Mouse (Mus musculus) midbrain, embryonic 13.5 days (tissue): ENCODE measurements around the gene Ice2. TPM values are rescaled to one million over a fixed set of nuclear protein-coding genes. Genes with fewer than 3 reads are reported as not detected.

Experiments used
- ATAC-seq: fragments of 200-750 bp; cut with Nextera tagmentation; 2 replicates; pipeline ENCODE4 v1.8.0; 2017; ENCODE audit warnings: mild to moderate bottlenecking, moderate TSS enrichment, moderate library complexity
- H3K27ac ChIP-seq: fragments of 300-500 bp; sonication (generic); 2 replicates; pipeline ENCODE4 v1.5.1; 2015; ENCODE audit warnings: inconsistent platforms, mild to moderate bottlenecking, moderate library complexity
- H3K27me3 ChIP-seq: fragments of 300-500 bp; sonication (generic); 2 replicates; pipeline ENCODE4 v1.6.1; 2015; ENCODE audit warnings: mild to moderate bottlenecking, inconsistent platforms
- H3K36me3 ChIP-seq: fragments of 300-500 bp; sonication (generic); 2 replicates; pipeline ENCODE4 v1.6.1; 2015; ENCODE audit warnings: mild to moderate bottlenecking, inconsistent platforms
- H3K4me1 ChIP-seq: fragments of 300-500 bp; sonication (generic); replicated peaks from 2 replicates; pipeline ENCODE4 v1.6.1; 2015; ENCODE audit warnings: inconsistent platforms
- H3K4me2 ChIP-seq: fragments of 300-500 bp; sonication (generic); replicated peaks from 2 replicates; pipeline ENCODE4 v1.6.1; 2015; ENCODE audit warnings: moderate library complexity, mild to moderate bottlenecking, inconsistent platforms
- H3K4me3 ChIP-seq: fragments of 300-500 bp; sonication (generic); replicated peaks from 2 replicates; pipeline ENCODE4 v1.5.1; 2015; ENCODE audit warnings: mild to moderate bottlenecking, inconsistent platforms
- H3K9ac ChIP-seq: fragments of 300-500 bp; sonication (generic); replicated peaks from 2 replicates; pipeline ENCODE4 v1.6.1; 2015; ENCODE audit warnings: mild to moderate bottlenecking, inconsistent platforms
- H3K9me3 ChIP-seq: fragments of 300-500 bp; sonication (generic); 2 replicates; pipeline ENCODE4 v1.6.1; 2016; ENCODE audit warnings: mild to moderate bottlenecking, inconsistent platforms
- WGBS: fragments of 180-500 bp; shearing (Covaris S2); methylation state at CpG from one replicate; pipeline ENCODE4 v1.1.7; 2015; 5-methylcytosine and 5-hydroxymethylcytosine counted together
- polyA plus RNA-seq: library from polyadenylated mRNA; unstranded; fragments of >200 nt; fragmentation: Nextera tagmentation; extraction: Ambion mirVana; gene quantifications from 2 replicates; pipeline ENCODE4 v1.2.1, GENCODE M21; 2015

The Ice2 gene
- polyA plus RNA-seq, 1 experiment from 2014 or later: 14.3 TPM

DNA sequence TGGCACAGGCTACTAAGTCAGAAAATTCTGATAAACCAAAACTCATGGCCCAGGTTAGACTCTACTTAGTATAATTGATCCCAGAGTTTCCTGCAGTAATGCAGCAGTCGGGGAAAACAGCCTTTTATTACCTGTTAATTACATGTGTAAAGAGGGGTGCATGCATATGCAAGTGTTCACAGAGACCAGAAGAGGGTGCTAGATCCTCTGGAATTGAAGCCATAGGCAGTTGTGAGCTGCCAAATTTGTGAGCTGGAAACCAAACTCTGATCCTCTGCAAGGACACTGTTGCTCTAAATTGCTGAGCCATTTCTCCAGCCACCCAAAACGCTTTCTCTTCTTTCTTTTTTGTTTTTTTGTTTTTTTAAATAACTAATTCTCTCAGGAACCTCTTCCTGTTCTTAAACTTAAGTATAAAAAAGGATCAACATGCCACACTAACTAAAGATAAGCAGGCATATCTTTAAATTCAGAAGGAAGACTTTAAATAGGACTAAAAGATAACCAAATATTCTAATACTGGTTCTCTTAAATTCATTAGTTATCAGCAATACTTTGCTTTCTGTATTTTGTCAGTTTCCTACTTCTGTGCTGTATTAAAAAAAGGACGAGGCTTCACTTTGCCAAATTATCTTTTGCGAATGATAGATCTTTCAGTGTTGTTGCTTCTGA, 20.6 kb upstream of the Ice2 start:
- no peak overlapping the region for H3K27ac ChIP-seq
- no peaks in the 10 kb centered on the region for H3K9me3 ChIP-seq
- peaks cover 11% of the 10 kb centered on the region for H3K36me3 ChIP-seq
- ATAC-seq: no peak
- peaks cover 10% of the 10 kb centered on the region for H3K4me1 ChIP-seq
- H3K27me3 ChIP-seq: no peaks in the 10 kb centered on the region
- H3K4me2 ChIP-seq: no peak overlapping the region
- H3K9ac ChIP-seq: no peak overlapping the region
- WGBS: 91% methylated on average over 4 of the region's 4 CpGs
- H3K4me3 ChIP-seq: no peak overlapping the region

GRCm38 (mm10) chr9:69377654-69378045, 20.1 kb upstream of the Ice2 start:
- 91% methylated on average over 3 of the region's 3 CpGs for WGBS
- Histone ChIP-seq H3K9me3 (no peaks in the 10 kb centered on the region), H3K27me3 (no peaks in the 10 kb centered on the region), H3K27ac (no peak overlapping the region), H3K36me3 (peaks cover 11% of the 10 kb centered on the region), H3K9ac (no peak overlapping the region), H3K4me1 (peaks cover 6% of the 10 kb centered on the region), H3K4me2 (no peak overlapping the region), H3K4me3 (no peak overlapping the region)
- no peak for ATAC-seq

DNA sequence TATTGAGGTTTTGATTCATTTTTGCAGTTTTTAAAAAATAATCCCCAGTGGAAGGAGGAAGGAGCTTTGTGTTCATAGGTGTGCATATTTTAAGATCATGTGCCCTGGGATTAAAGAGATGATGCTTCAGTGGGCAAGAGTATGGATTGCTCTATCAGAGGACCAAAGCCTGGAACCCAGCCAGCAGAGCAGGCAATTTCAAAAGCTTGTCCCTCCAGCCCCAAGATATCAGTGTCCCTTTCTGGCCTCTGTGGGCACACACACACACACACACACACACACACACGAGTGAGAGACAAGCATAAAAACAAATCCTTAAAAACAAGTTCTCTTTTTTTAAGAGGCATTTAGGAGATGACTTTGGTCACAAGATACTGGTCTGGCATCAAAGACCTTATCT, 17.2 kb upstream of the Ice2 start:
- Histone ChIP-seq H3K27ac (no peak overlapping the region), H3K27me3 (no peaks in the 10 kb centered on the region), H3K9ac (no peak overlapping the region), H3K4me3 (no peak overlapping the region), H3K9me3 (no peaks in the 10 kb centered on the region), H3K36me3 (peaks cover 8% of the 10 kb centered on the region), H3K4me2 (no peak overlapping the region), H3K4me1 (0 out of 2 replicates have a peak, but pooled peaks cover 3% of the 10 kb centered on the region)
- WGBS: 71% methylated on average over 1 of the region's 1 CpGs
- no peak for ATAC-seq

- H3K36me3 ChIP-seq: peaks cover 3% of the 10 kb centered on the region
- no peaks in the 10 kb centered on the region for H3K27me3 ChIP-seq
- ATAC-seq: no peak
- H3K4me2 ChIP-seq: no peak overlapping the region
- no peak overlapping the region for H3K4me3 ChIP-seq
- WGBS: 64% methylated on average over 7 of the region's 7 CpGs
- H3K27ac ChIP-seq: no peak overlapping the region
- no peaks in the 10 kb centered on the region for H3K9me3 ChIP-seq
- H3K4me1 ChIP-seq: 0 out of 2 replicates have a peak, but pooled peaks cover 3% of the 10 kb centered on the region
- no peak overlapping the region for H3K9ac ChIP-seq
Observed at GRCm38 (mm10) chr9:69381741-69382140, 16.0 kb upstream of the Ice2 start.

GRCm38 (mm10) chr9:69384475-69384874, 13.2 kb upstream of the Ice2 start:
- H3K27me3 ChIP-seq: no peaks in the 10 kb centered on the region
- H3K4me2 ChIP-seq: no peak overlapping the region
- no peak overlapping the region for H3K27ac ChIP-seq
- no peak overlapping the region for H3K4me3 ChIP-seq
- H3K36me3 ChIP-seq: no peaks in the 10 kb centered on the region
- H3K9ac ChIP-seq: no peak overlapping the region
- WGBS: 92% methylated on average over 17 of the region's 17 CpGs
- H3K4me1 ChIP-seq: 0 out of 2 replicates have a peak, but pooled peaks cover 3% of the 10 kb centered on the region
- no peaks in the 10 kb centered on the region for H3K9me3 ChIP-seq
- ATAC-seq: no peak

DNA sequence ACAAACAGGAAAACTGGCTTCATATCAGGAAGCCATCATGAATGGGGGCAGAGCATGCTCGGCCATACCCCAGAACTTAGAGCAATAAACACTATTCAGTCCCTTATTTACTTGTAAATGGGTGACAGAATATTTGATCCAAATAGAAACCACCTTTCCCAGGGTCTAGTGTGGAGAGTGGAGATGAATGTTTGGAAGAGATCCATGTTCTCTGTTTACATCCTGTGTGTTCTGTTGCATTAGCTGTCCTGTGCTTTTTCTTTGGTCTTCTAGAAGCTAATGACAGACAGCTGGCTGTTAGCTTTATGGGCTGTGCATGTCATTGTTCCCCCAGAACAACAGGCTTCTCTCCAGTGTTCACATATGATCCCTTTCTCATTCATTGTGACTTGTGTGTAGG, 12.8 kb upstream of the Ice2 start:
- Histone ChIP-seq H3K36me3 (no peaks in the 10 kb centered on the region), H3K9me3 (no peaks in the 10 kb centered on the region), H3K27me3 (no peaks in the 10 kb centered on the region), H3K4me3 (no peak overlapping the region), H3K27ac (no peak overlapping the region), H3K4me2 (no peak overlapping the region), H3K4me1 (0 out of 2 replicates have a peak, but pooled peaks cover 3% of the 10 kb centered on the region), H3K9ac (no peak overlapping the region)
- WGBS: 84% methylated on average over 1 of the region's 1 CpGs
- ATAC-seq: no peak

- Histone ChIP-seq H3K4me3 (no peak overlapping the region), H3K9ac (no peak overlapping the region), H3K4me2 (no peak overlapping the region), H3K4me1 (0 out of 2 replicates have a peak, but pooled peaks cover 3% of the 10 kb centered on the region), H3K27me3 (no peaks in the 10 kb centered on the region), H3K36me3 (no peaks in the 10 kb centered on the region), H3K27ac (no peak overlapping the region), H3K9me3 (no peaks in the 10 kb centered on the region)
- ATAC-seq: no peak
- WGBS: 89% methylated on average over 4 of the region's 4 CpGs
Observed at GRCm38 (mm10) chr9:69387296-69387695, 10.4 kb upstream of the Ice2 start.

- no peak overlapping the region for H3K9ac ChIP-seq
- no peaks in the 10 kb centered on the region for H3K4me1 ChIP-seq
- 72% methylated on average over 4 of the region's 4 CpGs for WGBS
- H3K36me3 ChIP-seq: no peaks in the 10 kb centered on the region
- ATAC-seq: no peak
- H3K4me3 ChIP-seq: no peak overlapping the region
- H3K27ac ChIP-seq: no peak overlapping the region
- H3K4me2 ChIP-seq: no peak overlapping the region
- H3K9me3 ChIP-seq: no peaks in the 10 kb centered on the region
- no peaks in the 10 kb centered on the region for H3K27me3 ChIP-seq
Observed at GRCm38 (mm10) chr9:69390631-69391030, 7.1 kb upstream of the Ice2 start.

DNA sequence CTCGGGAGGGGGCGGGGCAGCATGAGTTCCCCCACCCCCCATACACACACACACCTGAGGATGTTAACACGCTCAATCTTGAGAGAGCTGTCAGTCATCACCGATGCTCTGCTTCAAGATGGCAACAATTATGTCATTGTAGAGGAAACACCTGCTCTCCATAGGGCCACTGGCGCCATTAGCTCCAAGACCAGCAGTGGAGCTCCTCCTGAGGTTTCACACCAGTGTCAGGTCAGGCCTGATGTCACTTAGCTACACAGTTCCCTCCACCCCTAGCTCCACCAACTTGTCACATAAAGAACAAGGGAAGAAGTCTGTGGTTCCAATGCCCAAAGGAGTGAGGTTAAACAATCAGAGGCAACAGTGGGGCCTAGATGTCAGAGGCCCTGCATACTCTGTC, 3.5 kb upstream of the Ice2 start:
- no peak overlapping the region for H3K4me2 ChIP-seq
- no peak for ATAC-seq
- H3K9ac ChIP-seq: no peak overlapping the region
- peaks cover 10% of the 10 kb centered on the region for H3K4me1 ChIP-seq
- H3K27me3 ChIP-seq: no peaks in the 10 kb centered on the region
- no peak overlapping the region for H3K27ac ChIP-seq
- 93% methylated on average over 5 of the region's 5 CpGs for WGBS
- no peak overlapping the region for H3K4me3 ChIP-seq
- H3K36me3 ChIP-seq: no peaks in the 10 kb centered on the region
- H3K9me3 ChIP-seq: no peaks in the 10 kb centered on the region

GRCm38 (mm10) chr9:69397432-69397759, 310 bp upstream of the Ice2 start:
- Histone ChIP-seq H3K9me3 (no peaks in the 10 kb centered on the region), H3K4me3 (peak overlapping the region; percentile 61), H3K36me3 (no peaks in the 10 kb centered on the region), H3K27ac (peak overlapping the region; percentile 90), H3K4me1 (peaks cover 10% of the 10 kb centered on the region), H3K4me2 (peak overlapping the region; percentile 63), H3K27me3 (no peaks in the 10 kb centered on the region), H3K9ac (peak overlapping the region; percentile 80)
- WGBS: 72% methylated on average over 2 of the region's 2 CpGs
- ATAC-seq: peak; percentile 74

GRCm38 (mm10) chr9:69398453-69398850, 746 bp downstream of the Ice2 start:
- peaks cover 10% of the 10 kb centered on the region for H3K4me1 ChIP-seq
- H3K4me3 ChIP-seq: peak overlapping the region; percentile 61
- peak overlapping the region; percentile 80 for H3K9ac ChIP-seq
- WGBS: 23% methylated on average over 10 of the region's 10 CpGs
- H3K27me3 ChIP-seq: no peaks in the 10 kb centered on the region
- H3K9me3 ChIP-seq: no peaks in the 10 kb centered on the region
- no peaks in the 10 kb centered on the region for H3K36me3 ChIP-seq
- peak overlapping the region; percentile 90; the same call in 1 of the 2 replicates for H3K27ac ChIP-seq
- ATAC-seq: peak; percentile 47; the same call in 1 of the 2 replicates
- H3K4me2 ChIP-seq: peak overlapping the region; percentile 63

- no peak overlapping the region for H3K27ac ChIP-seq
- H3K4me1 ChIP-seq: no peaks in the 10 kb centered on the region
- H3K27me3 ChIP-seq: no peaks in the 10 kb centered on the region
- H3K9ac ChIP-seq: no peak overlapping the region
- no peaks in the 10 kb centered on the region for H3K36me3 ChIP-seq
- ATAC-seq: no peak
- H3K4me3 ChIP-seq: no peak overlapping the region
- WGBS: 65% methylated on average over 6 of the region's 6 CpGs
- H3K9me3 ChIP-seq: no peaks in the 10 kb centered on the region
- H3K4me2 ChIP-seq: no peak overlapping the region
Observed at GRCm38 (mm10) chr9:69404671-69405070, 7.0 kb downstream of the Ice2 start.

DNA sequence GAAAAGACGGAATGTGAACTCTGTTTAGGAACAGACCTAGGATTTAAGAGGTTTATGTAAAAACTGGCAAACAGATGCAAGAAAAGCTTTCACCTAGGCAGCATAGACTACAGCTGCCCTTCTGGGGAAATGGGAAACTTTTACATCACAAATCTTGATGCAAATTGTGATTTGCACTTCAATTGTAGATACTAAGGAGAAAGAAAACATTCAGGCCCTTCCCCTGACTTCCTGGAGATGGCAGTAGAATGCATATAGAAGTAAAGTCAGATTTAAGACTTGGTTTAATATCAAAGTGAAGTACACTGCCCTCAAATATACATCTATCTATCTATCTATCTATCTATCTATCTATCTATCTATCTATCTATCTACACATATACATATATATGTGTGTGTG, 21.8 kb downstream of the Ice2 start:
- H3K9ac ChIP-seq: no peak overlapping the region
- H3K36me3 ChIP-seq: peaks cover 46% of the 10 kb centered on the region
- H3K9me3 ChIP-seq: no peaks in the 10 kb centered on the region
- no peak overlapping the region for H3K27ac ChIP-seq
- no peaks in the 10 kb centered on the region for H3K4me1 ChIP-seq
- no peak for ATAC-seq
- H3K4me2 ChIP-seq: no peak overlapping the region
- no peak overlapping the region for H3K4me3 ChIP-seq
- H3K27me3 ChIP-seq: no peaks in the 10 kb centered on the region
- WGBS: 84% methylated on average over 1 of the region's 1 CpGs
